Mouse (Mus musculus) lung, postnatal 10 days (tissue): ENCODE measurements around the gene Mtmr12.

ENCODE experiments used
- DNase-seq: peaks from one replicate; pipeline ENCODE4 v3.0.0; 2021

Mtmr12 gene

GRCm38 (mm10) chr15:12237539-12237938 is 32.7 kb downstream of the Mtmr12 start:
- DNase-seq = no peak

GRCm38 (mm10) chr15:12238337-12238736 is 33.5 kb downstream of the Mtmr12 start:
- DNase-seq = no peak

GRCm38 (mm10) chr15:12240705-12241328 is 36.0 kb downstream of the Mtmr12 start:
- no peak for DNase-seq

GRCm38 (mm10) chr15:12243792-12244191 is 39.0 kb downstream of the Mtmr12 start:
- peak; percentile 60 for DNase-seq

- no peak for DNase-seq
These were observed 40.9 kb downstream of the Mtmr12 start for GRCm38 (mm10) chr15:12245580-12246359.

GRCm38 (mm10) chr15:12246360-12247158 is 41.7 kb downstream of the Mtmr12 start:
- DNase-seq = no peak

- no peak for DNase-seq
These were observed 42.4 kb downstream of the Mtmr12 start for GRCm38 (mm10) chr15:12247159-12247603.

- peak; percentile 57 for DNase-seq
These were observed 43.5 kb downstream of the Mtmr12 start for GRCm38 (mm10) chr15:12248279-12248678.

- no peak for DNase-seq
These were observed 45.5 kb downstream of the Mtmr12 start for GRCm38 (mm10) chr15:12250350-12250749.

GRCm38 (mm10) chr15:12251416-12252140 is 46.8 kb downstream of the Mtmr12 start:
- peak; percentile 18 for DNase-seq

GRCm38 (mm10) chr15:12252141-12252489 is 47.3 kb downstream of the Mtmr12 start:
- no peak for DNase-seq

- peak; percentile 36 for DNase-seq
These were observed 53.1 kb downstream of the Mtmr12 start for GRCm38 (mm10) chr15:12257730-12258494.

GRCm38 (mm10) chr15:12263056-12263455 is 58.2 kb downstream of the Mtmr12 start:
- no peak for DNase-seq

GRCm38 (mm10) chr15:12266460-12266859 is 61.6 kb downstream of the Mtmr12 start:
- DNase-seq = no peak

GRCm38 (mm10) chr15:12268021-12268420 is 63.2 kb downstream of the Mtmr12 start:
- DNase-seq = peak; percentile 84

GRCm38 (mm10) chr15:12271340-12271739 is 66.5 kb downstream of the Mtmr12 start:
- DNase-seq = no peak

GRCm38 (mm10) chr15:12273325-12274052 is 68.7 kb downstream of the Mtmr12 start:
- no peak for DNase-seq

GRCm38 (mm10) chr15:12274053-12274769 is 69.4 kb downstream of the Mtmr12 start:
- no peak for DNase-seq

GRCm38 (mm10) chr15:12275091-12275623 is 70.3 kb downstream of the Mtmr12 start:
- no peak for DNase-seq

GRCm38 (mm10) chr15:12279816-12280215 is 75.0 kb downstream of the Mtmr12 start:
- DNase-seq = no peak
